Comparison of ENCODE assay signal across 11 mouse cellular contexts in the genomic region with DNA sequence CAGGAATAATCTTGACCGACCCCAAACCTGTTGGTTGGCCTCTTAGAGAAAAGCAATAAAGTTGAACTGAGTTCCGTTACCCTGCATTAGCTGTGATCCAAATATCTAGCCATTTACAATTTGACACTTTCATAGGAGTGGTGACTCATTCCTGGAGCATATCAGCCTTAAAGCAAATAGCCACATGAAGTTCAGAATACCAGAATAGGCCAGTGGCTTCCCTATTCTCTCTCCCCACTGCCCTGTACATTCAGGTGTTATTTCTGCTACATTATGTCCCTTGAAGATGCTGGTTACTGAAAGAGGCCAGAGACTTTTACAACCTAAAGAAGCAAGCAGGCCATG.
A peak's percentile ranks its signal among the peaks of the same experiment; 100 is the strongest.
DNase-seq lines count a peak whose midpoint lies in the region; ATAC-seq and TF ChIP-seq lines count a peak whose summit lies in the region.
"Had no signal": no experiment of that assay in that cellular context is flagged by ENCODE, and none has a peak within 500 bp of the region (broad histone marks: within the 10 kb centered on the region; RNA-seq: fewer than 3 reads in every experiment).

No protein-coding gene starts in this region.

- 0 out of 2 replicates have a peak, but pooled peaks have one; percentile 7 for ATAC-seq in lung, embryonic 14.5 days (ENCODE audit: insufficient read depth)
- peak; percentile 21; the same call in 1 of the 2 replicates for ATAC-seq in intestine, embryonic 16.5 days
- no peak for ATAC-seq in stomach, embryonic 14.5 days (ENCODE audit: insufficient number of reproducible peaks, insufficient read depth, low FRiP score, low read depth)
- ATAC-seq: forebrain, embryonic 13.5 days had no signal

- H3K36me3 ChIP-seq in heart, embryonic 10.5 days: 0 out of 2 replicates have a peak, but pooled peaks cover 2% of the 10 kb centered on the region
- H3K36me3 ChIP-seq in lung, embryonic 14.5 days (ENCODE audit: insufficient read depth): no peaks in the 10 kb centered on the region; the same call in 1 of the 2 replicates
- no peaks in the 10 kb centered on the region for H3K36me3 ChIP-seq in intestine, embryonic 16.5 days (ENCODE audit: control insufficient read depth, insufficient read depth, low read length)
- no peaks in the 10 kb centered on the region for H3K36me3 ChIP-seq in stomach, embryonic 14.5 days (ENCODE audit: control insufficient read depth, insufficient read depth, low read length)

- no peak overlapping the region for H3K4me3 ChIP-seq in heart, embryonic 10.5 days
- no peak overlapping the region for H3K4me3 ChIP-seq in lung, embryonic 14.5 days (ENCODE audit: low read depth, low read length)
- H3K4me3 ChIP-seq in intestine, embryonic 16.5 days (ENCODE audit: low read length): no peak overlapping the region
- no peak overlapping the region for H3K4me3 ChIP-seq in stomach, embryonic 14.5 days (ENCODE audit: low read depth, low read length)
- H3K4me3 ChIP-seq: forebrain, embryonic 13.5 days; megakaryocyte, embryonic 14.5 days had no signal

- H3K4me1 ChIP-seq in heart, embryonic 10.5 days: peaks cover 32% of the 10 kb centered on the region
- peaks cover 26% of the 10 kb centered on the region for H3K4me1 ChIP-seq in lung, embryonic 14.5 days (ENCODE audit: insufficient read depth)
- peaks cover 16% of the 10 kb centered on the region for H3K4me1 ChIP-seq in intestine, embryonic 16.5 days (ENCODE audit: control insufficient read depth, insufficient read depth, low read length)
- H3K4me1 ChIP-seq in stomach, embryonic 14.5 days (ENCODE audit: control insufficient read depth, insufficient read depth, low read length): peaks cover 14% of the 10 kb centered on the region; the same call in 1 of the 2 replicates
- H3K4me1 ChIP-seq: forebrain, embryonic 13.5 days; megakaryocyte, embryonic 14.5 days had no signal

- DNase-seq in heart, embryonic 10.5 days (ENCODE audit: low spot score): no peak
- no peak for DNase-seq in heart, postnatal 36 days
- DNase-seq in lung, embryonic 14.5 days: peak; percentile 32
- no peak for DNase-seq in lung, postnatal 10 days
- no peak for DNase-seq in cerebellum, postnatal 36 days
- no peak for DNase-seq in embryo, embryonic 10.5 days (ENCODE audit: low spot score)
- DNase-seq: gastrocnemius, postnatal 36 days had no signal

- peak overlapping the region; percentile 46 for H3K4me2 ChIP-seq in lung, embryonic 14.5 days
- no peak overlapping the region for H3K4me2 ChIP-seq in intestine, embryonic 16.5 days (ENCODE audit: low read depth, low read length)
- H3K4me2 ChIP-seq in stomach, embryonic 14.5 days (replicated peaks; ENCODE audit: low read depth, low read length): no peak overlapping the region
- H3K4me2 ChIP-seq: forebrain, embryonic 13.5 days had no signal

- no peak for TF ChIP-seq CTCF in lung, embryonic 14.5 days (IDR thresholded peaks at IDR 0.05; ENCODE audit: low read depth)

- H3K27me3 ChIP-seq in heart, embryonic 10.5 days (ENCODE audit: insufficient read depth, poor library complexity, severe bottlenecking): no peaks in the 10 kb centered on the region
- no peaks in the 10 kb centered on the region for H3K27me3 ChIP-seq in lung, embryonic 14.5 days (ENCODE audit: insufficient read depth, low read length)
- no peaks in the 10 kb centered on the region for H3K27me3 ChIP-seq in intestine, embryonic 16.5 days (replicated peaks; ENCODE audit: control insufficient read depth, insufficient read depth, low read length)
- no peaks in the 10 kb centered on the region for H3K27me3 ChIP-seq in stomach, embryonic 14.5 days (ENCODE audit: control insufficient read depth, insufficient read depth, low read length)
- H3K27me3 ChIP-seq: forebrain, embryonic 13.5 days; megakaryocyte, embryonic 14.5 days had no signal

- no peak overlapping the region for H3K9ac ChIP-seq in lung, embryonic 14.5 days
- no peak overlapping the region for H3K9ac ChIP-seq in intestine, embryonic 16.5 days (ENCODE audit: low read depth, low read length)
- no peak overlapping the region for H3K9ac ChIP-seq in stomach, embryonic 14.5 days (replicated peaks; ENCODE audit: low read depth, low read length)
- H3K9ac ChIP-seq: forebrain, embryonic 13.5 days had no signal

- intact Hi-C loops in heart, postnatal 36 days (cut with DNase I): loop anchor here (10.0 kb wide), 1 partner anchor 161 kb away; no protein-coding TSS in a partner anchor

- peak overlapping the region; percentile 72 for H3K27ac ChIP-seq in heart, embryonic 10.5 days
- H3K27ac ChIP-seq in lung, embryonic 14.5 days (ENCODE audit: low read depth): peak overlapping the region; percentile 92
- H3K27ac ChIP-seq in intestine, embryonic 16.5 days (ENCODE audit: low read length): peak overlapping the region; percentile 57; the same call in 1 of the 2 replicates
- peak overlapping the region; percentile 63; the same call in 1 of the 2 replicates for H3K27ac ChIP-seq in stomach, embryonic 14.5 days (ENCODE audit: low read length)
- H3K27ac ChIP-seq: forebrain, embryonic 13.5 days had no signal

- H3K9me3 ChIP-seq in heart, embryonic 10.5 days: peaks cover 3% of the 10 kb centered on the region; the same call in 1 of the 2 replicates
- H3K9me3 ChIP-seq in lung, embryonic 14.5 days (ENCODE audit: low read depth, low read length): peaks cover under 1% of the 10 kb centered on the region; the same call in 1 of the 2 replicates
- no peaks in the 10 kb centered on the region for H3K9me3 ChIP-seq in intestine, embryonic 16.5 days (ENCODE audit: control insufficient read depth, low read length)
- H3K9me3 ChIP-seq in stomach, embryonic 14.5 days (ENCODE audit: control insufficient read depth, low read depth, low read length): peaks cover 2% of the 10 kb centered on the region; the same call in 1 of the 2 replicates

- 30% methylated on average over 2 of the region's 2 CpGs for WGBS in heart, embryonic 10.5 days
- 25% methylated on average over 2 of the region's 2 CpGs for WGBS in lung, embryonic 14.5 days
- 33% methylated on average over 2 of the region's 2 CpGs for WGBS in intestine, embryonic 16.5 days
- 22% methylated on average over 2 of the region's 2 CpGs for WGBS in stomach, embryonic 14.5 days
